15 mouse cellular contexts compared by ENCODE assay signal in genomic region chr5:20904647-20905046, GRCm38 (mm10).
"Had no signal": no experiment of that assay in that cellular context is flagged by ENCODE, and none has a peak within 500 bp of the region (broad histone marks: within the 10 kb centered on the region; RNA-seq: fewer than 3 reads in every experiment).

No protein-coding gene starts in this region.

- H3K4me1 ChIP-seq: lung, embryonic 15.5 days had no signal

- H3K9me3 ChIP-seq: lung, embryonic 15.5 days; megakaryocyte, embryonic 14.5 days had no signal

- H3K4me2 ChIP-seq: lung, embryonic 15.5 days; midbrain, embryonic 11.5 days had no signal

- ATAC-seq: intestine, embryonic 16.5 days had no signal

- H3K4me3 ChIP-seq: layer of hippocampus, adult 2 months; lung, embryonic 15.5 days; megakaryocyte, embryonic 14.5 days had no signal

- H3K27me3 ChIP-seq: lung, embryonic 15.5 days; megakaryocyte, embryonic 14.5 days had no signal

- H3K27ac ChIP-seq: layer of hippocampus, adult 2 months; lung, embryonic 15.5 days had no signal

- H3K9ac ChIP-seq: lung, embryonic 15.5 days had no signal

- DNase-seq: kidney, adult 18-20 months; kidney, adult 9 months; kidney, postnatal 14 days; layer of hippocampus, adult 9-11 months; lung, adult 18-20 months; lung, postnatal 10 days; lung, postnatal 36 days; midbrain, embryonic 14.5 days; thymus, adult 18-20 months; thymus, postnatal 36 days had no signal
